Mouse (Mus musculus): ENCODE measurements around the gene Zfp213. TPM values are rescaled to one million over a fixed set of nuclear protein-coding genes. Genes with fewer than 3 reads are reported as not detected.
"Not testable (repeated sequence)": the region's sequence is repeated elsewhere in the genome, so short reads cannot be mapped to it uniquely, and the experiment has no call there.

Gene Zfp213
- polyA plus RNA-seq, 2 experiments: 16.3 to 18.1 TPM

DNA sequence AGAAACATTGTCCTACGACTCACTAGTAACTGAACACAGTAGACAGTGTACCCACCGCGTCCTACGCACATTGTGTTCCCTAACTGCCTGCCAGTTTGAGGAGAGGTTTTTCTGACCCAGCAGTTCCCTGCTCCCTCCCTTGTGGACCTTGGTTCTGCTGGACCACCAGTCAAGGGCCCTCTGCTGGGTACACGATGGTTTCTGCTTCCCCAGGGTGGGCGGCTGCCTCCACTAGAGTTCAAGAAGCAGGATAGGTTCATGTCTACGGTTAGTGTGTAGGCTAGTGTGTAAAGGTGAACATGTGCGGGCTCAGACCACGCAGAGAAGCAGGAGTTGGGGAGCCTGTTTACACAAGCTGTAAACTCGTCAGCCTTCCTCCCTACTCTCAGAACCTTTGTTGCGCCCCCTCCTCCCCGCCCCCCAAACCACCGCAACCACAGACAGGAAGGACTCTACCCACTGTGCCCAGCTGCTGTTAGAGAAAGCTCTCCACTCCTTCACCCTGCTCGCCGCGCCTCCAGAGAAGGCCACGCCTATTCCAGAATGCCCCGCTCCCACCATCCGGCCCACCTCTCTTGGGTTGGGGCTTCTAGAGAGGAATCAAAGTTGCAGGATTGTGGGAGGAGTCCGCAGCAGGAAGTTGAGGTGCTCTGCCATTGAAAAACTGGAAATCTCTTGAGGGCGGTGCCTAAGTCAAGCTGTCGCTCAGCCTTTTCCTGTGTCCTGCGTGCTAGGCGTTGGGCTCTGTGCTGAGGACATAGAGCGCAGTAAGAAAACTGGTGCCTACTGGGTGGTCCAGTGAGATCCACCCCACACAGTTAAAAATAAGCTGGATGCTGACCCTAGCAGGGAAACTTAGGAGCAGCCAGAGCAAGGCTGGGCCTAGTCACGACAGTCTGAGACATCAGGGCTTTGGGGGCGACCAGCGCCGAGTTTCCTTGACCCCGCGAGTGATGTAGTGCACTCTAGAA lies 34.8 kb upstream of the Zfp213 start, which contains the start of gene Zfp13:
Gene Zfp13 (minus strand): TSS at position 906 of the 971 bp plus-strand sequence.
- WGBS: 7% methylated on average over 31 of the region's 31 CpGs
- Histone ChIP-seq H3K9me3 (ENCODE audit: control insufficient read depth, low read length) (no peaks in the 10 kb centered on the region), H3K36me3 (ENCODE audit: control insufficient read depth, insufficient read depth, low read length) (no peaks in the 10 kb centered on the region), H3K9ac (ENCODE audit: low read depth, low read length, severe bottlenecking) (peak within 1 kb of the TSS; percentile 58), H3K4me3 (replicated peaks; ENCODE audit: low read length) (peak within 1 kb of the TSS; percentile 39), H3K4me2 (replicated peaks; ENCODE audit: low read depth, low read length, severe bottlenecking) (peak within 1 kb of the TSS; percentile 70), H3K4me1 (ENCODE audit: control insufficient read depth, insufficient read depth, low read length) (peaks cover 3% of the 10 kb centered on the region; the same call in 1 of the 2 replicates), H3K27me3 (ENCODE audit: control insufficient read depth, insufficient read depth, low read length) (no peaks in the 10 kb centered on the region), H3K27ac (replicated peaks; ENCODE audit: low read depth, low read length) (peak within 1 kb of the TSS; percentile 81)
- TF ChIP-seq POLR2A (IDR thresholded peaks at IDR 0.05; ENCODE audit: borderline replicate concordance, extremely low read depth, insufficient read depth, insufficient read length): peak; percentile 63; the same call in 1 of the 2 replicates
- ATAC-seq (ENCODE audit: low FRiP score, low read depth) (peak; percentile 98), DNase-seq (ENCODE audit: low spot score) (peak; percentile 97)

GRCm38 (mm10) chr17:23595139-23595538 lies 31.1 kb upstream of the Zfp213 start:
- H3K4me2 ChIP-seq (replicated peaks; ENCODE audit: low read depth, low read length, severe bottlenecking); H3K9ac ChIP-seq (ENCODE audit: low read depth, low read length, severe bottlenecking); H3K27ac ChIP-seq (replicated peaks; ENCODE audit: low read depth, low read length); H3K4me1 ChIP-seq (ENCODE audit: control insufficient read depth, insufficient read depth, low read length); H3K4me3 ChIP-seq (replicated peaks; ENCODE audit: low read length); H3K36me3 ChIP-seq (ENCODE audit: control insufficient read depth, insufficient read depth, low read length); DNase-seq (ENCODE audit: low spot score); H3K27me3 ChIP-seq (ENCODE audit: control insufficient read depth, insufficient read depth, low read length); ATAC-seq (ENCODE audit: low FRiP score, low read depth); H3K9me3 ChIP-seq (ENCODE audit: control insufficient read depth, low read length): not testable (repeated sequence)
- WGBS: 73% methylated on average over 4 of the region's 4 CpGs

DNA sequence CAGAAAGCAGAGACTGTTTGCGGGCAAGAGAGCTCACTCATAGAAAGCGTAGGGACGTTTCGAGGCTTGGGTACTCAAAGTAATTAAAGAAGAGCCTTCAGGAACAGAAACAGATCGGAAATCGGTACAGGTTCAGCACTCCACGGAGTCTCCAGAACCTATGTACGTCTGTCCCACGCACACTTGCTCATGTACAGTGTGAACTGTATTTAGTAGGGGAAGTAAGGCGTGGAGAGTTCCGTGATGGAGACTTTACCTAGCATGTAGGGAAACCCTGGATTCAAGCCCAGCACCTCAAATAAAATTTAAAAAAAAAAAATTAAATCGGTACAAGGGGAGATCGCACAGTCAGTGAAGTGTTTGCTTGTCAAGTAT lies 28.9 kb upstream of the Zfp213 start:
- H3K27me3 ChIP-seq (ENCODE audit: control insufficient read depth, insufficient read depth, low read length): no peaks in the 10 kb centered on the region
- peak overlapping the region; percentile 43 for H3K4me3 ChIP-seq (replicated peaks; ENCODE audit: low read length)
- TF ChIP-seq POLR2A (IDR thresholded peaks at IDR 0.05; ENCODE audit: borderline replicate concordance, extremely low read depth, insufficient read depth, insufficient read length): no peak
- no peak for DNase-seq (ENCODE audit: low spot score)
- ATAC-seq (ENCODE audit: low FRiP score, low read depth): peak; percentile 60
- peak overlapping the region; percentile 61 for H3K9ac ChIP-seq (ENCODE audit: low read depth, low read length, severe bottlenecking)
- peak overlapping the region; percentile 81 for H3K27ac ChIP-seq (replicated peaks; ENCODE audit: low read depth, low read length)
- H3K4me2 ChIP-seq (replicated peaks; ENCODE audit: low read depth, low read length, severe bottlenecking): peak overlapping the region; percentile 70
- no peaks in the 10 kb centered on the region for H3K36me3 ChIP-seq (ENCODE audit: control insufficient read depth, insufficient read depth, low read length)
- H3K9me3 ChIP-seq (ENCODE audit: control insufficient read depth, low read length): no peaks in the 10 kb centered on the region
- H3K4me1 ChIP-seq (ENCODE audit: control insufficient read depth, insufficient read depth, low read length): peaks cover 5% of the 10 kb centered on the region; the same call in 1 of the 2 replicates
- 11% methylated on average over 13 of the region's 13 CpGs for WGBS

GRCm38 (mm10) chr17:23592208-23592925 lies 28.3 kb upstream of the Zfp213 start:
- H3K9me3 ChIP-seq (ENCODE audit: control insufficient read depth, low read length): no peaks in the 10 kb centered on the region
- peak overlapping the region; percentile 61 for H3K9ac ChIP-seq (ENCODE audit: low read depth, low read length, severe bottlenecking)
- peak; percentile 99 for DNase-seq (ENCODE audit: low spot score)
- peak overlapping the region; percentile 70 for H3K4me2 ChIP-seq (replicated peaks; ENCODE audit: low read depth, low read length, severe bottlenecking)
- H3K4me1 ChIP-seq (ENCODE audit: control insufficient read depth, insufficient read depth, low read length): peaks cover 5% of the 10 kb centered on the region; the same call in 1 of the 2 replicates
- WGBS: 7% methylated on average over 34 of the region's 34 CpGs
- peak; percentile 58; the same call in 1 of the 2 replicates for TF ChIP-seq POLR2A (IDR thresholded peaks at IDR 0.05; ENCODE audit: borderline replicate concordance, extremely low read depth, insufficient read depth, insufficient read length)
- peak overlapping the region; percentile 43 for H3K4me3 ChIP-seq (replicated peaks; ENCODE audit: low read length)
- H3K27me3 ChIP-seq (ENCODE audit: control insufficient read depth, insufficient read depth, low read length): no peaks in the 10 kb centered on the region
- H3K36me3 ChIP-seq (ENCODE audit: control insufficient read depth, insufficient read depth, low read length): no peaks in the 10 kb centered on the region
- ATAC-seq (ENCODE audit: low FRiP score, low read depth): peak; percentile 99
- H3K27ac ChIP-seq (replicated peaks; ENCODE audit: low read depth, low read length): peak overlapping the region; percentile 81

- peaks cover 10% of the 10 kb centered on the region for H3K36me3 ChIP-seq (ENCODE audit: control insufficient read depth, insufficient read depth, low read length)
- no peak overlapping the region for H3K4me2 ChIP-seq (replicated peaks; ENCODE audit: low read depth, low read length, severe bottlenecking)
- H3K9me3 ChIP-seq (ENCODE audit: control insufficient read depth, low read length): no peaks in the 10 kb centered on the region
- no peak for ATAC-seq (ENCODE audit: low FRiP score, low read depth)
- 67% methylated on average over 2 of the region's 2 CpGs for WGBS
- H3K9ac ChIP-seq (ENCODE audit: low read depth, low read length, severe bottlenecking): no peak overlapping the region
- H3K27ac ChIP-seq (replicated peaks; ENCODE audit: low read depth, low read length): no peak overlapping the region
- no peaks in the 10 kb centered on the region for H3K27me3 ChIP-seq (ENCODE audit: control insufficient read depth, insufficient read depth, low read length)
- no peak overlapping the region for H3K4me3 ChIP-seq (replicated peaks; ENCODE audit: low read length)
- no peak for TF ChIP-seq POLR2A (IDR thresholded peaks at IDR 0.05; ENCODE audit: borderline replicate concordance, extremely low read depth, insufficient read depth, insufficient read length)
- no peak for DNase-seq (ENCODE audit: low spot score)
- peaks cover 8% of the 10 kb centered on the region for H3K4me1 ChIP-seq (ENCODE audit: control insufficient read depth, insufficient read depth, low read length)
Observed at GRCm38 (mm10) chr17:23587253-23587652, 23.2 kb upstream of the Zfp213 start.
